Mouse (Mus musculus) right cerebral cortex, postnatal 14 days (tissue): Measurements from ENCODE around the gene Vmn1r16.
"Not testable (repeated sequence)": the region's sequence is repeated elsewhere in the genome, so short reads cannot be mapped to it uniquely, and the experiment has no call there.

Experiments
- DNase-seq: peaks from one replicate; pipeline ENCODE4 v3.0.0; 2022

Gene Vmn1r16

GRCm38 (mm10) chr6:57329394-57329793 is at the start of gene Vmn1r16:
Gene Vmn1r16, minus strand, starts transcription at chr6:57329494.
- no peak for DNase-seq

- DNase-seq = no peak
Measured at GRCm38 (mm10) chr6:57367496-57367895, 38.2 kb upstream of the Vmn1r16 start.

- DNase-seq = not testable (repeated sequence)
Measured at GRCm38 (mm10) chr6:57365866-57366265, 36.6 kb upstream of the Vmn1r16 start.

- no peak for DNase-seq
Measured at GRCm38 (mm10) chr6:57363627-57364026, 34.3 kb upstream of the Vmn1r16 start, which contains the start of gene Vmn1r17. Gene Vmn1r17, minus strand, starts transcription at chr6:57363727.

GRCm38 (mm10) chr6:57356864-57357263 is 27.6 kb upstream of the Vmn1r16 start:
- DNase-seq = no peak

- DNase-seq = no peak
Measured at GRCm38 (mm10) chr6:57326176-57326575, 3.1 kb downstream of the Vmn1r16 start.

- no peak for DNase-seq
Measured at GRCm38 (mm10) chr6:57278952-57279351, 50.3 kb downstream of the Vmn1r16 start.

- DNase-seq = no peak
Measured at GRCm38 (mm10) chr6:57272517-57272916, 56.8 kb downstream of the Vmn1r16 start.

GRCm38 (mm10) chr6:57271881-57272280 is 57.4 kb downstream of the Vmn1r16 start:
- no peak for DNase-seq
